Mouse (Mus musculus) T-helper 17 cell (primary cell): ENCODE measurements around the gene Gpr62.

Experiments
- in situ Hi-C, 2 experiments: fragments of 300-600 bp; cut with MboI, MseI; formaldehyde crosslinking; loops; 1 replicate in 1 of 2; 2 replicates in 1 of 2; pipeline ENCODE4 v1.15.1; 2025; ENCODE audit warnings: high pct_unique_total_duplicates in 2 of 2

Gene Gpr62

GRCm38 (mm10) chr9:106442680-106443079, 23.1 kb downstream of the Gpr62 start:
- in situ Hi-C loops = loop anchor here (5.0 to 25.0 kb wide), 3 partner anchors 35 to 1092 kb away; partner anchors contain the start of genes Parp3 (in 1 of the 2), Rrp9 (in 1 of the 2) and Tmem115 (in 1 of the 2)

DNA sequence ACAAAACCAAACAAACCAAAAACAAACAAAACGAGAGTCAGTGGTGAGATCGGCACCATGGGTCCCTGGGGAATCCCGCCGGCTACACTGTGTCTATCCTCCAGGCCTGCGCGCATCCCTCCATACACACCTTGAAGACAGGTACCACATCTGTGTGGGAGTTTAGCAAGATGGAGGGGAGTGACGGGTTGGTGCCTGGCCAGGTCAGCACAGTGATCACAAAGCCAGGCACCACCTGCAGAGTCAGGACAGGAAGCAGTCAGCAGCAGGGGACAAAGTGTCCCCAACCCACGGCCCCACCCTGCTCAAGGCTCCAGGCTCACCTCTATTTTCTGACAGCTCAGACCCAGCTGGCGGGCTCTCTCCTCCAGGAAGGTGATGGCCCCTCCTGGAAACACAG, 29.2 kb downstream of the Gpr62 start:
- in situ Hi-C loops = loop anchor here (5.0 to 25.0 kb wide), 3 partner anchors 36 to 949 kb away; partner anchors contain the start of gene Ppm1m (in 1 of the 2)

DNA sequence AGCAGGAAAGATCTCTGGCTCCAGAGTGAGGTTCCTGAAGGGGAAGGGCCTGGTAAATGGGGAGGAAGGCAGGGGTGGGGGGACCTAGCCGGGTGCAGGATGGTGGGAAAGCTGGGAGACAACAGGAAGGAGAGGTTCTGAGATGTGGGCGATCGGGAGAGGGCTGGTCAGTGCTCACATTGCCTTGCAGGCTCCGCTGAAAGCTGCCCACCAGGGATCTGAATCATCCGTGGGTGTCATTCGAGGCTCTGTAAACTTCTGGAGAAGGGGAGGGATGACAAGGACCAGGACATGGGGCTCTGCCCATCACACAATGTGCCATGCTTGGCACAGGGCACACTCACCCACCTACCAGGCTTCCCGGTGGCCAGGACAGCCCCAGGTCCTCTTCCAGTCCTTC, 32.3 kb downstream of the Gpr62 start:
- in situ Hi-C loops = loop anchor here (10.0 to 25.0 kb wide), 2 partner anchors 239 to 946 kb away; partner anchors contain the start of gene Ppm1m (in 1 of the 2)

DNA sequence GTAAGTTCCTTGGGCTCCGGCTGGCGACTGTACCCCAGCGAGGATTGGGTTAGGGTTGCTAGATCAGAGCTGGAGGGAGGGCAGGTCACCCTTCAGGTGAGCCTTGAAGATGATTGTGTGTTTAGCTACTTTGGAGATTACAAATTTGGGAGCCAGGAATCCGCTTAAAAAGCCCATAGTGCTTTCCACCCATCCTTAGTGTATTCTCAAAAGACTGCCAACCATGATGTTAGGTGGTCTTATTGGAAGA, 35.8 kb downstream of the Gpr62 start:
- in situ Hi-C loops = loop anchor here (10.0 to 25.0 kb wide), 2 partner anchors 235 to 943 kb away; partner anchors contain the start of gene Ppm1m (in 1 of the 2)

GRCm38 (mm10) chr9:106429221-106430014, 36.3 kb downstream of the Gpr62 start, which contains the start of gene Rpl29:
Rpl29 (plus strand) TSS chr9:106429454.
- in situ Hi-C loops = loop anchor here (5.0 to 25.0 kb wide), 4 partner anchors 62 to 942 kb away; partner anchors contain the start of genes Dusp7 (in 1 of the 2), Ppm1m (in 1 of the 2) and Wdr82 (in 1 of the 2)

- in situ Hi-C loops = loop anchor here (5.0 to 25.0 kb wide), 3 partner anchors 61 to 941 kb away; partner anchors contain the start of genes Dusp7 (in 1 of the 2) and Wdr82 (in 1 of the 2)
Observed at GRCm38 (mm10) chr9:106428719-106429220, 37.0 kb downstream of the Gpr62 start.

- in situ Hi-C loops = loop anchor here in 1 of 2 experiments (10.0 kb wide), 1 partner anchor 247 kb away; the partner anchor contains the start of gene Wdr82
Observed at GRCm38 (mm10) chr9:106421865-106422160, 43.9 kb downstream of the Gpr62 start.

GRCm38 (mm10) chr9:106421033-106421864, 44.5 kb downstream of the Gpr62 start:
- in situ Hi-C loops = loop anchor here in 1 of 2 experiments (10.0 kb wide), 1 partner anchor 246 kb away; the partner anchor contains the start of gene Wdr82

DNA sequence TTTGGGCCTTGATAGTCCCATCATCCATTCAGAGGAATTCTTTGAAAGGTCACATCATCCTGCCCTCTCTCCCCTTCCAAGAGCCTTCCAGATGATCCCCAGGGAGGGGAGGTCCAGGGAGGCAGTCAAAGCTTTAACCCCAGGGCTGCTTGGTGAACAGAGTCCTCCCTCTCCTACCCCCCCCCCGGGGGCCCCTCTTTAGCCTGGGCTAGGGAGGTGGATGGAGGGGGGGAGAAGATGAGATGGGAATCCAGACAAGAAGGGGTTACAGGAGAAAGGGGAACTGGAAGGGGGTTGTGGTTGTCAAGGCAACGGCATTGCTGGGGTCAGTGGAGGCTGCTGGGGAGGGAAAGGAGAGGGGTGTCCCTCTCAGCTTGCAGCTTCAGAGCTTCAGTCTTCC, 45.1 kb downstream of the Gpr62 start:
- in situ Hi-C loops = loop anchor here in 1 of 2 experiments (10.0 kb wide), 1 partner anchor 246 kb away; the partner anchor contains the start of gene Wdr82

- in situ Hi-C loops = loop anchor here (5.0 kb wide), 1 partner anchor 111 kb away; no protein-coding TSS in a partner anchor
Observed at GRCm38 (mm10) chr9:106417841-106418625, 47.7 kb downstream of the Gpr62 start.

DNA sequence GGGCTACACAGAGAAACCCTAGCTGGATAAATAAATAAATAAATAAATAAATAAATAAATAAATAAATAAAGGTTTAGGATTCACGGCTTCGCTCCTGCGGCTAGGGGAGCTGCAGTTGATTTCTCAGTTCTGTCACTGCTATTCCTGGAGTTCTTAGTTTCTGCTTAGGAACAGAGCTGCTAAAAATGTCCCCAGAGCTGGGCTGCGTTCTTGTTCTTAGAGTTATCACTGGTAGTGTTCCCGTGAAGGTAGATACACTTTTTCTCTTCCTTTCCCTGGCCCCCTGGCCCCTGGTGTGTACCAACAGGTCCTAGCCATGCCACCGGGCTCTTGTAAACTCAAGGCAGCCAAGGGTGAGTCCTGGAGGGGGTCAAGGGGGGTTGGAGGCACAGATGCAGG, 48.9 kb downstream of the Gpr62 start:
- in situ Hi-C loops = loop anchor here (5.0 kb wide), 1 partner anchor 110 kb away; no protein-coding TSS in a partner anchor
